Mouse (Mus musculus) kidney, adult 9 months (tissue): Measurements from ENCODE around the gene Gjb5.

Source experiments
- DNase-seq: peaks from one replicate; pipeline ENCODE4 v3.0.0; 2022

Gene Gjb5

GRCm38 (mm10) chr4:127345000-127345399, 13.0 kb downstream of the Gjb5 start:
- DNase-seq = no peak

DNA sequence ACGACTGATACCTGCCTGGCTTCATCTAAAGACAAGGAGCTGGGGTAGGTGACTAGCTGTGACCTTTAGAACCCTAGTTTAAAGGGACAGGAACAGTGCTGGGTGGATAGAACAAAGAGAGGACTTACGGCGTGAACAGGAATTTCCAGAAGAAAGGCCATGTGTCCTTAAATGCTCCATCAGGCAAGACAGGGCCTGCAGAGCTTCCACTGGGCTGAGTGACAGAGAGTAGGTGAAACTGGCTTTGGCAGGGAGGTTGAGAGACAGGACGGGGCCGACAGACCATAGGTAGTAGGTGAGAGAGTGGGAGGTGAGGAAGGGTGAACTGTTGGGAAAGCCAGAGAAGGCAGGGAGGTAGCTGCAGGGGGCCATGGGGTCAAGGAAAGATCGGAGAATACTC, 16.6 kb downstream of the Gjb5 start:
- DNase-seq = no peak

DNA sequence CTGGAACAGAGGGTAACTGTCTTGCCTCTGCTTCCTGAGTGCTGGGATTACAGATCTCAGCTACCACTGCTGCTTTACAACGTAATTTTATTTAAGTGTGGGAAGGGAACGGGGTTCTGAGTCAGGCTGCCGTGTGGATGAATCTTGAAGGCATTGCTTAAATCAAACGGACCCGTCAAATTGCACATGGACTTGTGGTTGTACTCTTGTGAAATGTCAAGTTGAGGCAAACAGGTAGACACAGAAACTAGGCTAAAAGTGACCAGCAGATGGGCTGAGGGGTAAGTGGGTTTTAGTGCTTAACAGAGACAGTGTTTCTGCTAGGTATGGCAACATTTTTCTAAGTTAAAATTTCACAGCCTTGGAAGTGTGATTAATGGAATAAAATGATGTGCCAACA, 20.3 kb downstream of the Gjb5 start:
- no peak for DNase-seq

DNA sequence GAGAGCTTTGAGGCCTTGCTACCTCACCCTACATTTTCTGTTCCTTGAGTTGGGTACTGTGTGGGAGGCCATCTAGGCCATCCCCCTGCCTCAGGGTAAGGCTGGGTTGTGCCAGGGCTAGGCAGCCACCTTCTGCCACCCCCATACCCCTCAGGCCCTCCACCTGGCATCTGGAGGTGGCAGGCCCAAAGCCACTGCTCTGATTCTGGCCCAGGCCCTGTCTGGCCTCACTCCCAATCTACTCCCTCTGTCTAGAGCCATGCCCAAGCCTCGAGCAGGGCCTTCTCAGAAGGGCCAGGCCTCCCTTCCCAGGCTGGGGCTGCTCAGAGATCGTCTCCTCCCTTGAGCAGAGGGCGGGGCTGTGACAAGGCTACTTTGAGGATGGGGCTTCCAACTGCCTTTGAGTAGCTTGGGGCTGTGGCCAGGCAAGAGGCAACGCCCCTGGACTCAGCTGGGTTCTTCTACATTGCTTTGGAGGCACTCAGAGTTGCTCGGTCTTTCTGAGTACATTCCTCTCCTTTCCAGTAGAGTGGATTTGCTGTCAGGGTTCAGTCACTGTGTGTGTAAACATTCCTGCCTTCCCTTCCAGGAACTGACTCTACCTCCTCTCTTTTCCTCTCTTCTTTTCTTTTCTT, 23.0 kb downstream of the Gjb5 start:
- DNase-seq = no peak

DNA sequence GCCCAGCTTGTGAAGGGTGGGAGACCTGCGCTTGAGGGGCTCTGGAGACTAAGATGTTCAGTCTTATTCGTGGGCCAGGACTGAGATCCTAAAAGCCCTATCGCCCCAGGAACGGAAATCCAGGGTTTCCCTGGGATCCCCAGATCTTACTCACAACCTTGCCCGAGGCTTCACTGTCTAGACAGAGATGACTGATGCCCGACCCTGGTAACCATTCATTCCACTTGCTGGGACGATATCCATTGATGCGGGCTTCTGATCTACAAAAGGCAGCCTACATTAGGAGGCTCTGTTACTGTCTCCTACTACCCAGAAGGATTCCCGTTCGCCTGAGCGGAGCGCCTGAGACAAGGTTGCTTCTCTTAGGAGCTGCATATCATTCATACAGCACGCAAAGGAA, 26.8 kb downstream of the Gjb5 start:
- no peak for DNase-seq

DNA sequence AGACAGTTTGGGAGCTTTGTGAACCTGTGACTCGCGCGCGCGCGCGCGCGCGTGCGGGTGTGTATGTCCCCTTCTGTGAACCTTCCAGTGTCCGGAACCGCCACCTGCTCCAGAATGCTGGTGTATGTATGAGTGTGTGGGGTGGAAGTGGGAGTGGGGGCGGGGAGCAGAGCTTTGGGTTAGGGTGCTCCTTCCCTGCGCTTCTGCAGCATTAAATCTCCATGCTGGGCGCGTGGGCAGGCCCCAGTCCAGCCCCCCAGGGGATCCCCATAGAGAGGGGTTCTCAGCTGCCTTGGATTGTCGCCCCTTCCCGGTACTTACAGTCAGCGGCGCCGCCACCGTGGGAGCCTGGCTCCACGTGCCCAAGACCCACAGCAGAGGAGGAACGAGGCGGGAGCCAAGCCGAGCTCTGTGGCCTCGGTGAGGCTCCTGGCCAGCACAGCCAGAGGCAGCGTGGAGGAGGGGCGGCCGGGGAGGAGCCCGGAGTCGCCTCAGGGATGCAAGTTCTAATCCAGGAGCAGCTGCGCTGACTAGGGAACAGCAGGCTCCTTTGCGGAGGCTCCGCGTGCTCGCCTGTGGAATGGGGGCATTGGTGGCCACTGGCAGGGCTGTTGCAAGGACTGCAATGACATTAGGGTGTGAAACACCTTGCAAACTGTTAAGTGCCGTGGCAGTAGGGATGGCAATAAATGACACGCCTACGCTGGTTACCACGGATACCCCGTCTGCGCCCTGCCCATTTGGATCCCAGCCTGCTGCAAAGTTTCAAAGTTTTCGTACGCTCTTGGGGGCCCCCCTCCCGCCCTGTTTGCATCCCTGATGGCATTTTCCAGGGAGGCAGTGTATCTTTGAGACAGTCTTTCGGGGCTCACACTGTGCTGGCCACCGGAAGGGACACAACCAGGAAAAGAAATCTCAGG, 27.5 kb downstream of the Gjb5 start, which contains the start of gene Gjb3:
Gene Gjb3, minus strand, starts transcription at position 664 of the 920 bp plus-strand sequence.
- no peak for DNase-seq

DNA sequence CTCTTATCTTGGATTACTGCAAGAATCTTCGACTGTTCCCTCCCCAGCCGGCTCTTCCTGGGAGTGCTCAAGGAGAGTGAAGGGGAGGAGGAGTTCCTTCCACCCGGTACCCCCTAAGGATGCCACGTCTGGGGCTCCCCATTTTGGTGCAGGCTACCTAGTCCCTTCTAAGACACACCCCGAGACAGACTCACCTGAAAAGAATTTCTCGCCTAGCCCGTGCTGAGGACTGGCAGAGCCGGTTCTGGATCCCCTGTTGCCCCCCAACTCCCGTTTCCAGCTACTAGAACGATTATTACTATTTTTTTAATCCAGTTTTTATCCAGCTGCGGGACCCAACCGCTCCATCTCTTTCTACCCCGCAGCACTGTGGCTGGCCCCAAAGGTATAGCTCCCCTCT, 28.2 kb downstream of the Gjb5 start:
- DNase-seq = no peak

GRCm38 (mm10) chr4:127329046-127329445, 28.9 kb downstream of the Gjb5 start:
- no peak for DNase-seq

GRCm38 (mm10) chr4:127328378-127328777, 29.6 kb downstream of the Gjb5 start:
- DNase-seq = no peak

DNA sequence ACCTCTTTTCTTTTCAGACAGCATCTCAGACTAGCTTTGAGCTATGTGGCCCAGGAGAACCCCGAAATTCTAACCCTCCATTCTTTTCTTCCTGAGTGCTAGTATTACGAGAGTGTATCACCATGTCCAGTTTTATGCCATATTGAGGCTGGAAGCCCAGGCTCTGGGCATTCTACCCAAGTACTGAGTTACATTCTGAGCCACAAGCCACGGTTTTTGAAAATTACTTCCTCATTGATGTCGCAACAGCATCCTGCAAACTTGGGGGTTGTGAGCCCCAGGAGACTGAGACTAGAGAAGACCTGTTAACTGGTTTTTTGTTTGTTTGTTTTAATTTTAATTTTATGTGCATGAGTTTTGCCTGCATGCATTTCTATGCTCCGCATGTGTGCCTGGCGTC, 30.2 kb downstream of the Gjb5 start:
- no peak for DNase-seq

DNA sequence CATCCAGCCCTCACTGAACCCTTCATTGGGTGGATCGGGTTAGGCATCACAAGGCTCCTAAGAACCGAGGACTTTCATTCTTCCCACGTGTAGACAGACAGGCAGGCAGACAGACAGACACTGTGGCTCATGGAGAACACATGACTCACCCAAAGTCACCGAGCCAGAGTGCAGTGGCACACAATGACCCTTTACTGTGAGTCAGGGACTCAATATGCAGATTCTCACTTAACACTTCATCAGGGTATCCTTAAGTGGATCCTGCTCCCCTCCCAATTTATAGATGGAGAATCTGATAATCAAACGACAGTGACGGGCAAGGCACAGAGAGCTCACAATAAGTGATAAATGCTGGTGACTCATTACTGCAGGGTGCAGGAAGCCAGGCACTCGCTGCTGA, 30.7 kb downstream of the Gjb5 start:
- no peak for DNase-seq

GRCm38 (mm10) chr4:127325276-127325675, 32.7 kb downstream of the Gjb5 start:
- DNase-seq = peak; percentile 54

- DNase-seq = peak; percentile 78
Observed at GRCm38 (mm10) chr4:127324759-127325158, 33.2 kb downstream of the Gjb5 start.

DNA sequence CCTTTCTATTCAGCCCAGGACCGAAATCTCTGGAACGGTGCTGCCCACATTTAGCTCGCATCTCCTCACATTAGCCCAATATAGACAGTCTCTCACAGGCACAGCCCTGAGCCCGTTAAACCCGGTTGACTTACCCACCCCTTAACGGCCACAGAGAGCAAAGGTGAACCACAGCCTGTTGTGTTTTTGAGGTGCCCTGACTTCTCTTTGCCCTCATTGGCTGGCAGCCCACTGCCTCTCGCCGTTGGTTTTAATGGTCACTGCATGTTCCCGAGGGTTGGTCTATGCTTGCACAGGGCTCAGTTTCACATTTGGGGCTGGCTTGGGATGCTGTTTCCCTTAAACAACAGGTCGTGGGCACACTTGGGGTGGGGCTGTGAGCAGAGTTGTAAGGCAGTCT, 33.7 kb downstream of the Gjb5 start:
- peak; percentile 83 for DNase-seq

DNA sequence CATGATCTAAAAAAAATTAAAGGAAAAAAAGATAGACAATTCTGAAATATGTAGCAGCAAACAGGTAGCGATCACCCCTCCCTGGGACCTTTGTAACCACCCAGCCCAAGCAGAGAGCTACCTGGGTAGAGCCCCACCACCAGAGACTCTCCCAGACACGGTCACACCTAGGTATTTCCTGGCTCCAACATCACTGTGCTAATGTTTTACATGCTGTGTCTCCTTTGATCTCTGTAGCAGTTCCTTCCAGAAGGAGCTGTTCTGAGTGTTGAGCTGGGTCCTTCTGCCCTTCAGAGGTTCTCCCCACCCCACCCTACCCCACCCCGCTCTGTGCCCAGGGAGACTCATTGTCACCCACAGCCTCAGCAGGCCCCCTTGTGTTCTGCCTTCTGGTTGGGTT, 34.3 kb downstream of the Gjb5 start:
- DNase-seq = peak; percentile 58

GRCm38 (mm10) chr4:127319613-127320012, 38.4 kb downstream of the Gjb5 start:
- peak; percentile 75 for DNase-seq

DNA sequence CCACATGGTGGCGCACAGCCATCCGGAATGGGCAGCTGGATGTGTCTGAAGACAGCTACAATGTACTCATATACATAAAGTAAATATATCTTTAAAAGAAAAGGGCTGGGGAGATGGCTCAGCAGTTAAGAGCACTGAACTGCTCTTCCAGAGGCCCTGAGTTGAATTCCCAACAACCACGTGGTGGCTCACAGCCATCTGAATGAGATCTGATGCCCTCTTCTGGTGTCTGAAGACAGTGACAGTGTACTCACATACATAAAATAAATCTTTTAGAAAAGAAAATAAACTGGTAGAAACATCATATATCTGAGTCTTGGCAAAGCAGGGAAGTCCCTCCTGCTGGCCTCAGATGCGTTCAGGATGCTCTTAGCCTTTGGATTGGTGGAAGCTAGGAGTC, 40.8 kb downstream of the Gjb5 start:
- DNase-seq = peak; percentile 38

- DNase-seq = no peak
Observed at GRCm38 (mm10) chr4:127315753-127316152, 42.2 kb downstream of the Gjb5 start.

DNA sequence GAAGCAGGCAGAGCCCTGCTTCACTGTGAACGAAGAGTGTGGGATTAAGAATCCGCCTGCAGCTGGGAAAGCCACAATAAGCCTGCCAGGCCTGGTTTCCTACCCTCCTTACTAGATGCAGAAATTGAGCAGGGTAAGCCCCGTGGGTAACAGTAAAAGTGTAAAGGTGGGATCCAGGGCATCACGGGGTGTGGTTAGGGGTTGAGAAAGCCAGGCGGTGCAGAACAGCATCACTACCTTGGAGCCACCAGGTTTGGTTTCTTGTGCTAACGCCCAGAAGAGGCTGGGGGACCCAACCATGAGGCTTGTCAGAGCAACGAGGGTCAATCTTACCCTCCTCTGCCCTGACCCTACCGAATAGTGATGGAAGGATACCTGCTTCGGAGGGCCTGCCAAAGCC, 43.4 kb downstream of the Gjb5 start:
- no peak for DNase-seq

DNA sequence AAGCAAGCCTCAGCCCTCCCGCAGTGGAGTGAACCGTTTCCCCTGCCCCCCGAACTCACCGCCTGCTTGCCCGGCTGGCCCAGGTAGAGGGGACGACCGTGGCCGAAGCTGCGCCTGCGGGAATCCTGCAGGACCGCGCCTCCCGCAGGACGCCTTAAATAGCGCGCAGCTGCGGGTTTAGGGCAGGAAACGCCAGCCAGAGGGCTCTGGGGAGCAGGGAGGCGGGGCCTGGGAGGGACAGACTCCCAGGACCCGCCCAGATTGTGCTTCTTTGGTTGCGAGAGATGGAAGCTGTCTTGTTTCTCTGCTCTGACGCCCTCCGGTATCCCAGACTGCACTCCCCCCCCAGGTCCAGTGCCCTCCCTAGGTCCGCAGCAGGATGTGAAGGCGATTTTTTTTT, 44.1 kb downstream of the Gjb5 start, which contains the start of gene Gja4:
Gene Gja4, minus strand, starts transcription at position 179 of the 400 bp plus-strand sequence.
- DNase-seq = peak; percentile 76

GRCm38 (mm10) chr4:127312349-127312748, 45.6 kb downstream of the Gjb5 start:
- DNase-seq = no peak

GRCm38 (mm10) chr4:127311561-127311960, 46.4 kb downstream of the Gjb5 start:
- DNase-seq = no peak

GRCm38 (mm10) chr4:127306915-127307314, 51.1 kb downstream of the Gjb5 start:
- no peak for DNase-seq
